Mouse (Mus musculus) neural tube, embryonic 15.5 days (tissue): Measurements from ENCODE around the gene Sfmbt2. TPM values are rescaled to one million over a fixed set of nuclear protein-coding genes. Genes with fewer than 3 reads are reported as not detected.
A peak's percentile ranks its signal among the peaks of the same experiment; 100 is the strongest.

Experiments used
- ATAC-seq: fragments of 200-750 bp; cut with Nextera tagmentation; 2 replicates; pipeline ENCODE4 v1.8.0; 2017; ENCODE audit warnings: mild to moderate bottlenecking, moderate TSS enrichment, moderate library complexity; ENCODE audit not compliant: low FRiP score
- H3K27ac ChIP-seq: fragments of 300-500 bp; sonication (generic); replicated peaks from 2 replicates; pipeline ENCODE4 v1.5.1; 2015; ENCODE audit warnings: mild to moderate bottlenecking, inconsistent platforms
- H3K27me3 ChIP-seq: fragments of 300-500 bp; sonication (generic); replicated peaks from 2 replicates; pipeline ENCODE4 v1.6.1; 2015; ENCODE audit warnings: inconsistent platforms
- H3K36me3 ChIP-seq: fragments of 300-500 bp; sonication (generic); 2 replicates; pipeline ENCODE4 v1.6.1; 2015; ENCODE audit warnings: inconsistent platforms
- H3K4me1 ChIP-seq: fragments of 300-500 bp; sonication (generic); 2 replicates; pipeline ENCODE4 v1.6.1; 2015; ENCODE audit warnings: inconsistent platforms
- H3K4me2 ChIP-seq: fragments of 300-500 bp; sonication (generic); 2 replicates; pipeline ENCODE4 v1.6.1; 2015; ENCODE audit warnings: inconsistent platforms, mild to moderate bottlenecking, moderate library complexity
- H3K4me3 ChIP-seq: fragments of 300-500 bp; sonication (generic); replicated peaks from 2 replicates; pipeline ENCODE4 v1.5.1; 2015; ENCODE audit warnings: mild to moderate bottlenecking, inconsistent platforms
- H3K9ac ChIP-seq: fragments of 300-500 bp; sonication (generic); replicated peaks from 2 replicates; pipeline ENCODE4 v1.6.1; 2015; ENCODE audit warnings: mild to moderate bottlenecking, inconsistent platforms
- H3K9me3 ChIP-seq: fragments of 300-500 bp; sonication (generic); replicated peaks from 2 replicates; pipeline ENCODE4 v1.6.1; 2016; ENCODE audit warnings: inconsistent platforms
- WGBS: fragments of 180-500 bp; shearing (Covaris S2); methylation state at CpG from one replicate; pipeline ENCODE4 v1.1.7; 2015; ENCODE audit warnings: mixed read lengths; 5-methylcytosine and 5-hydroxymethylcytosine counted together
- polyA plus RNA-seq: library from polyadenylated mRNA; unstranded; fragments of >200 nt; fragmentation: Nextera tagmentation; extraction: Ambion mirVana; gene quantifications from 2 replicates; pipeline ENCODE4 v1.2.1, GENCODE M21; 2015

Gene Sfmbt2
- polyA plus RNA-seq, 1 experiment from 2014 or later, result 7.1 TPM

DNA sequence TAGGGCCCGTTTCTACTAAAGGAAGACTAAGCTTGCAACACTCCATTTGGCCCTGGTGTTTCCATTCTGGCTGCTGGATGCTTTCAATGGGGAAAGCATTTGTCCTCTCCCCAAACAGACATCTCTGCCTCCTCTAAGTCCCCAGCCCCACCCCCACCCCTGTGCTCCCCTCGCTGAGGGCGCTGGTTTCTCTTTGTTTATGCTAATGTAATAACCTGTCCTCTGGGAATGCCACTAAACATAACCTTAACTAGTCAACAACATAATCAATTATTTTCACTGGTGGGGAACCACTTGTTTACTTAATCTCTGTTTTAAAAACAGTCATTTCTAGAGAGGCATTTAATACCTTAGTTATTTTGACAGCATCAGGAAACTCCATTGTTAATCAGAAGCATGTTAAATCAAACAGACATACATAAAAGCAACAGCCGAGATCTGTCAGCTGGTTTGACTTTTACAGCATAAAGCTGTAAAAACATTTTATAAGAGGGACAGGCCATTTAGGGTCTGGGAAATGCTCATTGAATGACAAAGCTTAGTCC lies 20.0 kb upstream of the Sfmbt2 start:
- Histone ChIP-seq H3K4me2 (no peak overlapping the region), H3K27me3 (no peaks in the 10 kb centered on the region), H3K4me3 (no peak overlapping the region), H3K4me1 (no peaks in the 10 kb centered on the region), H3K36me3 (no peaks in the 10 kb centered on the region), H3K9ac (no peak overlapping the region), H3K9me3 (no peaks in the 10 kb centered on the region), H3K27ac (no peak overlapping the region)
- WGBS, result 14% methylated on average over 4 of the region's 4 CpGs
- ATAC-seq, result no peak

DNA sequence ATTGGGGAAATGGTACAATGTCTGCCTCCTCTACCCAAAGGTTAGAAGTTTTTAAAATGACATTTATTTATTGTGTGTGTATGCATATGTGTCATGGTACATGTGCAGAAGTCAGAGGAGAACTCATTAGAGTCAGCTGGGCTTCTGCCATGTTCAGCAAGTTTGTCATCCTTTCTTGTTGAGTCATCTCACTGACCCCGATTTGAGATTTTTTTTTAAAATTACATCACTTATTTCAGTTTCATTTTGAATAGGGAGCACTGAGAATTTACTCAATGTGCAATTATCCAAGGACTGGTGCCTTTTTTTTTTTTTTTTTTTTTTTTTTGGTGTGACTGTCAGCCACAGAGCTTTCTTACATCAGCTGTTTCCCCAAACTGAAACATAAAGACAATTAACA lies 19.2 kb upstream of the Sfmbt2 start:
- 80% methylated on average over 1 of the region's 1 CpGs for WGBS
- Histone ChIP-seq H3K9ac (no peak overlapping the region), H3K4me2 (no peak overlapping the region), H3K9me3 (no peaks in the 10 kb centered on the region), H3K36me3 (no peaks in the 10 kb centered on the region), H3K4me1 (no peaks in the 10 kb centered on the region), H3K4me3 (no peak overlapping the region), H3K27ac (no peak overlapping the region), H3K27me3 (no peaks in the 10 kb centered on the region)
- ATAC-seq, result no peak

DNA sequence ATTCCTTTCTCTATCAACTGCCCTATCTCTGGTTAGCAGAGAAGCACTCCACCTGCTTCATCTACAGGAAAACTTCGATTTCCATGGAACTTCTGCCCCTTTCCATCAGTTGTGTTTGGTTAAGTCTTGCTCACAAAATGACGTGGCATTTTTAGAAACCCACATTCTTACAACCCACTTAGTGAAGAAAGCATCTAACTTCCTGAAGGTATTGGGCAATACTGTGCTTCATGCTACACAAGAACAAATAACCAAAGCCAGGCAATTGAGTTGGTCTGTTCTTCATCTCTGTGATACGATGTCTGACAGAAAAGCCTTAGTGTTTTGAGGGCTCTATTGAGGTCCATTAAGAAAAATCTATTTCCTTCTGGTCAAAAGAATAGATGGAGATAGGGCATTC lies 17.4 kb upstream of the Sfmbt2 start:
- H3K4me1 ChIP-seq, result no peaks in the 10 kb centered on the region
- H3K9me3 ChIP-seq, result no peaks in the 10 kb centered on the region
- no peak overlapping the region for H3K4me2 ChIP-seq
- no peak for ATAC-seq
- 82% methylated on average over 3 of the region's 3 CpGs for WGBS
- no peaks in the 10 kb centered on the region for H3K27me3 ChIP-seq
- H3K36me3 ChIP-seq, result no peaks in the 10 kb centered on the region
- H3K9ac ChIP-seq, result no peak overlapping the region
- no peak overlapping the region for H3K4me3 ChIP-seq
- no peak overlapping the region for H3K27ac ChIP-seq

DNA sequence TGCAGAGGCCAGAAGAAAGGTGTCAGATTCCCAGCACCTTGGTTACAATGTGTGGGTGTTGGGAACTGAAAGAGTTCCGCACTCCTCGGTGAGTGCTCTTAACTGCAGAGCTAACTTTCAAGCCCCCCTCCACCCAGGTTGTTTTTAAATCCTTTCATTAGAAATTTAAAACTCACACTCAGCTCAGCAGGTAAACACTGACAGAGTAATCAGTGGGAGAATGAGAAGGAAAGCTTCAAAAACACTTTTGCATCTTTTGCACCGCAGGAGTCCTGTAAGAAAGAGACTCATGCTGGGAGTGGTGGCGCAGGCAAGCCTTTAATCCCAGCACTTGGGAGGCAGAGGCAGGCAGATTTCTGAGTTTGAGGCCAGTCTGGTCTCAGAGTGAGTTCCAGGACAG lies 16.4 kb upstream of the Sfmbt2 start:
- no peak for ATAC-seq
- H3K4me2 ChIP-seq, result no peak overlapping the region

DNA sequence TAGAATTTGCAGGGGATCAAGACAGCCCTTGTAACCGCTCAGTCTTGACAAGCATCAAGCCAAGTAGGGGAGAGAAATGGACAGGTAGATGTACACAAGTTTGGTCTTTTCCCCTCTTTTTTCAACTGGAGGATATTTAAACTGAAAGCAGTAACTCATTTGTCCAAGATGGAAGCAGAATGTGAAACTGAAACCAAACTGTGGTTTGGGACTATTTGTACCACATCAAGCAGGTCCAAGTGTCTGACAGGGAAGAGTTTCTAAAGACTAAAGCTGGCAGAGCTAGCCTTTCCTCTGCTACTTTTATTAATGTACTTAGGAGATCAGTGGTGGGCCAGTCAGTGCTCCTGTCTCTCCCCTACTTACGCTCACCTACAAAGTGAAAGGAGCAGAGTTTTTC lies 10.4 kb upstream of the Sfmbt2 start:
- Histone ChIP-seq H3K9ac (no peak overlapping the region), H3K36me3 (no peaks in the 10 kb centered on the region), H3K9me3 (no peaks in the 10 kb centered on the region), H3K4me3 (no peak overlapping the region), H3K4me2 (no peak overlapping the region), H3K27ac (no peak overlapping the region), H3K4me1 (no peaks in the 10 kb centered on the region), H3K27me3 (no peaks in the 10 kb centered on the region)
- ATAC-seq, result no peak
- 91% methylated on average over 2 of the region's 2 CpGs for WGBS

More for the DNA sequence above, 16.4 kb upstream of the Sfmbt2 start:
- 64% methylated on average over 4 of the region's 4 CpGs for WGBS
- Histone ChIP-seq H3K27me3 (no peaks in the 10 kb centered on the region), H3K36me3 (no peaks in the 10 kb centered on the region), H3K27ac (no peak overlapping the region), H3K9me3 (no peaks in the 10 kb centered on the region), H3K4me1 (no peaks in the 10 kb centered on the region), H3K9ac (no peak overlapping the region), H3K4me3 (no peak overlapping the region)

DNA sequence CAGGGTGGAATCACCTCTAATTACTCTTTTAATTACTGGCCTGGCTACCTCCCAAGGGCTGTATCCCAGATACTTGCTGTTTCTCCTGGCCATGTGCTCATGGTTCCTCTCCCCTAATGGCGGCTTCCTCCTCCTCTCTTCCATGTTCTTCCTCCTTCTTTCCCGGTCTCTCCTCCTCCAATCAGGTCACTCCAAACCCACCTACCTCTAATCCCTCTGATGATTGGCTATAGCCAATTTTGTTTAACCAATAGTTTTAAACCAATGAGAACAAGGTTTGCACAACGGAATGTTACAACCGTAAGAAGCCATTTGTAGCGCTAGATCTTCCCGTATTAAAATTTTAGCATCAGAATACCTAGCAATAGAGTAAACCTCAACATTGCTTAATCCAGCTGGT lies 5.2 kb upstream of the Sfmbt2 start:
- 94% methylated on average over 6 of the region's 6 CpGs for WGBS
- H3K27me3 ChIP-seq, result peaks cover 33% of the 10 kb centered on the region
- ATAC-seq, result no peak
- H3K4me1 ChIP-seq, result no peaks in the 10 kb centered on the region; the same call in 1 of the 2 replicates
- H3K4me2 ChIP-seq, result no peak overlapping the region
- H3K27ac ChIP-seq, result no peak overlapping the region
- no peaks in the 10 kb centered on the region for H3K9me3 ChIP-seq
- H3K9ac ChIP-seq, result no peak overlapping the region
- no peaks in the 10 kb centered on the region for H3K36me3 ChIP-seq
- no peak overlapping the region for H3K4me3 ChIP-seq

DNA sequence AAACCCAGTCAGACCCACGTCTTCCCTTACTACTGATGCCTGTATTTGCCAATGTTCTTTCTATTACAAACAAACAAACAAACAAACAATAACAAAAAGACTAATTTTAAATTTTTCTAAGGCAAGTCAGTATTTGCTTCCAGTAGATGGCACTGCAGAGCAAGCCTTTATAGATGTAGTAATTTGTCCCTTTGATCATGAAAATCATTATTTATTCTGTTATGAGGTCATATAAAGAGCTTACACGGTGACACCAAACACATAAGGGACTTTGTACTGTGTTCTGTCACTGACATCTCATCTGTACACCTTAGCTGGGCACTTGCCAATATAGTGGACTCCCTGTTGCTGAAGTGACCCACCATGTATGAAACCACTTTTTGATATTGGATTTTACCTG lies 4.0 kb upstream of the Sfmbt2 start:
- Histone ChIP-seq H3K4me3 (no peak overlapping the region), H3K4me1 (peaks cover under 1% of the 10 kb centered on the region; the same call in 1 of the 2 replicates), H3K27me3 (peaks cover 45% of the 10 kb centered on the region), H3K4me2 (no peak overlapping the region), H3K9me3 (no peaks in the 10 kb centered on the region), H3K9ac (no peak overlapping the region), H3K36me3 (no peaks in the 10 kb centered on the region), H3K27ac (no peak overlapping the region)
- no peak for ATAC-seq
- WGBS, result 21% methylated on average over 2 of the region's 2 CpGs

DNA sequence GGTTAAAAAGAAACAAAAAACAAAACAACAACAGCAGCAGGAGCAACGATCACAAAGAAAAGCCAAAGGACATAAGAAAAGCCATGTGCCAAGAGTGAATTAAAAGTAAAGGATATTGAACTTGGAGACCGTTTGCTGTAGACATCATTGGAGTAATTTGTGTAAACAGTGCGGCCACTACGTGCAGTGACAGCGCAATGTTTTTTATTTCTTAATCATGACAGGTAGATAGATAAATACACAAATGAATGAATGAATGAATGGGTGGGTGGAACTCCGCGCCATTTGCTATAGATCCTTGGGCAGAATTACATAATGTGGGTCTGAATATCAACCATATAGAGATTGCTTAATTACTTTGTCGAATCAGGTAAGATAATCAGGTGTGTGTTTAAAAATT lies 634 bp upstream of the Sfmbt2 start:
- no peak overlapping the region for H3K9ac ChIP-seq
- no peak overlapping the region for H3K27ac ChIP-seq
- ATAC-seq, result no peak
- no peaks in the 10 kb centered on the region for H3K9me3 ChIP-seq
- H3K36me3 ChIP-seq, result no peaks in the 10 kb centered on the region
- peaks cover 19% of the 10 kb centered on the region for H3K4me1 ChIP-seq
- H3K27me3 ChIP-seq, result peaks cover 55% of the 10 kb centered on the region
- no peak overlapping the region for H3K4me3 ChIP-seq
- no peak overlapping the region for H3K4me2 ChIP-seq
- 3% methylated on average over 8 of the region's 8 CpGs for WGBS

DNA sequence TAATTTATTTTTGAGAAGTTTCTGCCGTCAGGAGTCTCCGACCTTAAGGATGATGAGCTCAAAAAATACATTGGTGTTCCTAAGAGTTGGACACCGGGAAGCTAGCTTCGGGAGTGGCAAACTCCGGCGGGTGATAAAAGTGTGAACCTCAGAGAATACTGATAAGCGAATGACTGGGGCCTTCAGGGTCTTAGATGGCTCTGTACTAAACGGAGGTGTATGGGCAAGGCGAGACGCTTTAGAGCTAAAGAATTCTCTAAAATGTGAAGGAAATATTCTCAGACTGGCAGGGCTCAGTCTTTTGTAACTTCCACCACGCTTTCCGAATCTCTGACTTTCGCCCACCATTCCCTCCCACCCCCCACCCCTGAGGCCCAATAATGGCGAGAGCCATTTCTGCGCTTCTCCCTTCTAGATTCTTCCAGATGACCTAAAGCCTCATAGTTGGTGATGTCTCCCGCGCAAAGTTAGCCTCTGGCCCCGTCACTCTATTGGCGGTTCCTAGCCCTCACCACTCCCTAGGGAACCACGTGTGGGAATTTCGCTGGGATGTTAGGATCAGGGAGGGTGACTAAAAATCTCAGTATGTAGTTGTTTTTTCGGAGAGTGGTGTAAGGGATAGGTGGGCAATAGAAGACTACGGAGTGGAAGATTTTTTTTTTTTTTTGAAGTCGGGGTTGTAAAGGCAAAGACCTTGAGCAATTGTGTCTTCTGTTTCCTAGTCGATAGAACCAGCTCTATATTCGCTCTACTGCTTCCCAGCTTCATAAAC lies 563 bp downstream of the Sfmbt2 start:
- Histone ChIP-seq H3K27ac (no peak overlapping the region), H3K4me3 (no peak overlapping the region), H3K36me3 (no peaks in the 10 kb centered on the region), H3K4me2 (peak overlapping the region; percentile 96; the same call in 1 of the 2 replicates), H3K27me3 (peaks cover 56% of the 10 kb centered on the region), H3K9ac (no peak overlapping the region), H3K4me1 (peaks cover 29% of the 10 kb centered on the region), H3K9me3 (no peaks in the 10 kb centered on the region)
- ATAC-seq, result no peak
- WGBS, result under 1% methylated on average over 26 of the region's 26 CpGs

DNA sequence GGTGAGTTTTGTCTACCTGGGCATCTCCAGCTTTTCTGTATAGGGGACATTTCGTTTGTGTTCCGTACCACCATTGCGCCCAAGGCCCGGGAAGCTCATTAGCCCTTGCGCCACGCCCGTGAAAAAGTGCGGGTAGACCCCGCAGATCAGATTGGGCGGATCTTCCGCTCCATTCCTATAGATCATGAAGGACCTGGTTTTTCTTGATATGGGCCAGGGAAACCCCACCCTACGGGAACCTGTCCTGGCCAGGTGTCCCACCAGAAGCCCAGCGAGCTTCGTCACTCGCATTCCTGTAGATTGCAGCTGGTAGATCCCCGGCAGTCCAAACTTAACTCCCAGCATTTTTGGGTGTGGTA lies 1.1 kb downstream of the Sfmbt2 start:
- H3K27me3 ChIP-seq, result peaks cover 60% of the 10 kb centered on the region

DNA sequence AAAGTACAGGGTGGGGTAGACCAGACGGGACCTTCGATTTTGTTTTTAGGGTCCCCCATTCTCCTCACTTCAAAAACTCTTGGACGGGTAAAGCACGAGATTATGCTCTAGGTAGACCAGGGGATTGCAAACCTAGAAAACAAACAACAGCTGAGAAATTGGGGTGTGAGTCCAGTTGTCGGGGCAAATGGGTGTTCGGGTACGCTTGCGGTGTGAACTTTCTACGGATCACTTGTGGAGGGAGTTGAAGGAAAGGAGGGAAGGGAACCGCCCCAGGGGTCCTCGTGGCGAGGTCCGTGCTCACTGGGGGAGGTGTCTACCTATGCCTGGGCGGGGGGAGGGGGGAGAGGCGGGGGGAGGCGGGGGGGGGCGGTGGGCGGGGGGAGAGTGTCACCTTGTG lies 1.6 kb downstream of the Sfmbt2 start:
- Histone ChIP-seq H3K27me3 (peaks cover 55% of the 10 kb centered on the region), H3K27ac (no peak overlapping the region), H3K9me3 (no peaks in the 10 kb centered on the region), H3K36me3 (no peaks in the 10 kb centered on the region), H3K4me2 (peak overlapping the region; percentile 96), H3K9ac (no peak overlapping the region), H3K4me1 (peaks cover 30% of the 10 kb centered on the region), H3K4me3 (peak overlapping the region; percentile 71)
- no peak for ATAC-seq
- WGBS, result 3% methylated on average over 9 of the region's 18 CpGs

More for the DNA sequence above, 1.1 kb downstream of the Sfmbt2 start:
- no peak overlapping the region for H3K9ac ChIP-seq
- ATAC-seq, result no peak
- H3K36me3 ChIP-seq, result no peaks in the 10 kb centered on the region
- peak overlapping the region; percentile 96 for H3K4me2 ChIP-seq
- no peaks in the 10 kb centered on the region for H3K9me3 ChIP-seq
- 3% methylated on average over 16 of the region's 16 CpGs for WGBS
- H3K27ac ChIP-seq, result no peak overlapping the region
- H3K4me3 ChIP-seq, result peak overlapping the region; percentile 71
- peaks cover 30% of the 10 kb centered on the region for H3K4me1 ChIP-seq

DNA sequence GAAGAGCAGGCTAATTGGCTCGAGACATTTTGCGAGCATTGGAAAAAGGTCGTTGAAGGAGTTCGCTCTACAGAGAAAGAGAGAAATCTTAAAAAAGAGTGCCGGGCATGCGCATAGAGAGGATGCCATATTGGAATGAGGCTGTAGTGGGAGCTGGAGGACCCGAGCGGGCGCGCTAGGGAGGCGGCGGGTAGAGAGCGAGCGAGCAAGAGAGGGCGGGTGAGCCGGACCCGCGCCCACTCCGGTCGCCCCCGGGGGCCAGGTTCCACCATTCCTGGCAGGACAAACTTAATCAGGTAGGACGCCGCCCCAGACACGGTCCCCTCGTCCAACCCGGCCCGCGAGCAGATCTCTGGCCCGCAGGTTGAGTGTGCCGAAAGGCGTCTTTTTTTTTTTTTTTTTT lies 2.0 kb downstream of the Sfmbt2 start:
- Histone ChIP-seq H3K27me3 (peaks cover 51% of the 10 kb centered on the region), H3K4me3 (peak overlapping the region; percentile 71), H3K4me2 (peak overlapping the region; percentile 96), H3K27ac (peak overlapping the region; percentile 68; the same call in 1 of the 2 replicates), H3K4me1 (peaks cover 30% of the 10 kb centered on the region), H3K36me3 (no peaks in the 10 kb centered on the region), H3K9ac (peak overlapping the region; percentile 58), H3K9me3 (no peaks in the 10 kb centered on the region)
- WGBS, result 0% methylated on average over 28 of the region's 31 CpGs
- ATAC-seq, result peak; percentile 86
